Mouse (Mus musculus) spleen, adult 2 months (tissue): ENCODE results near the gene 4921539E11Rik. TPM values are rescaled to one million over a fixed set of nuclear protein-coding genes. Genes with fewer than 3 reads are reported as not detected.

Experiments used
- DNase-seq, 2 experiments: peaks; one replicate each; pipeline versions ENCODE4 v3.0.0 to v3.0.0-alpha.2; 2012 to 2021; ENCODE audit warnings: low spot score in 2 of 2, low read depth in 1 of 2
- H3K27ac ChIP-seq: fragments of 200-500 bp; 2 replicates; pipeline ENCODE4 v1.5.1; 2012; ENCODE audit warnings: low read length, inconsistent platforms; ENCODE audit not compliant: insufficient read depth
- H3K27me3 ChIP-seq: fragments of 200-500 bp; 2 replicates; pipeline ENCODE4 v1.6.1; 2012; ENCODE audit warnings: mild to moderate bottlenecking, moderate library complexity, low read length, inconsistent platforms; ENCODE audit not compliant: control insufficient read depth, insufficient read depth
- H3K36me3 ChIP-seq: fragments of 200-500 bp; 2 replicates; pipeline ENCODE4 v1.6.1; 2012; ENCODE audit warnings: mild to moderate bottlenecking, low read length, inconsistent platforms; ENCODE audit not compliant: control insufficient read depth, insufficient read depth
- H3K4me1 ChIP-seq: fragments of 200-500 bp; 2 replicates; pipeline ENCODE4 v1.6.1; 2011; ENCODE audit warnings: inconsistent platforms; ENCODE audit not compliant: control insufficient read depth, insufficient read depth, insufficient read length
- H3K4me3 ChIP-seq: fragments of 200-500 bp; 2 replicates; pipeline ENCODE4 v1.5.1; 2011; ENCODE audit warnings: mild to moderate bottlenecking, inconsistent platforms; ENCODE audit not compliant: insufficient read depth, insufficient read length; ENCODE audit errors: extremely low read depth
- CTCF ChIP-seq: fragments of 200-500 bp; IDR thresholded peaks from 2 replicates; pipeline ENCODE4 v1.5.1; 2011; ENCODE audit warnings: mild to moderate bottlenecking, inconsistent platforms; ENCODE audit not compliant: insufficient read depth, insufficient read length, insufficient replicate concordance; ENCODE audit errors: extremely low read depth
- POLR2A ChIP-seq: fragments of 200-500 bp; IDR thresholded peaks from 2 replicates; pipeline ENCODE4 v1.6.1; 2011; ENCODE audit warnings: low read depth, low read length, inconsistent platforms
- WGBS: fragments of 180-500 bp; shearing (Covaris S2); methylation state at CpG from one replicate; pipeline ENCODE4 v1.1.7; 2018; 5-methylcytosine and 5-hydroxymethylcytosine counted together
- polyA plus RNA-seq: library from polyadenylated mRNA; depleted of rRNA; stranded (reverse); fragments of >200 nt; gene quantifications from 2 replicates; pipeline ENCODE4 v1.2.3, GENCODE M21; 2012

The 4921539E11Rik gene
- polyA plus RNA-seq, 1 experiment = not detected

- H3K27me3 ChIP-seq = no peaks in the 10 kb centered on the region
- WGBS = 59% methylated on average over 2 of the region's 2 CpGs
- DNase-seq = no peak
- TF ChIP-seq POLR2A = no peak
- TF ChIP-seq CTCF = no peak
- no peak overlapping the region for H3K4me3 ChIP-seq
- H3K36me3 ChIP-seq = no peaks in the 10 kb centered on the region
- no peaks in the 10 kb centered on the region for H3K4me1 ChIP-seq
- H3K27ac ChIP-seq = no peak overlapping the region
Measured at GRCm38 (mm10) chr4:103265166-103265565, 25.5 kb downstream of the 4921539E11Rik start.

GRCm38 (mm10) chr4:103263812-103264396 is 26.8 kb downstream of the 4921539E11Rik start:
- 65% methylated on average over 8 of the region's 8 CpGs for WGBS
- Histone ChIP-seq H3K4me3 (no peak overlapping the region), H3K27ac (no peak overlapping the region), H3K27me3 (no peaks in the 10 kb centered on the region), H3K36me3 (no peaks in the 10 kb centered on the region), H3K4me1 (no peaks in the 10 kb centered on the region)
- DNase-seq = no peak
- TF ChIP-seq CTCF (no peak), POLR2A (no peak)

GRCm38 (mm10) chr4:103263378-103263777 is 27.3 kb downstream of the 4921539E11Rik start:
- H3K36me3 ChIP-seq = no peaks in the 10 kb centered on the region

GRCm38 (mm10) chr4:103258817-103259216 is 31.8 kb downstream of the 4921539E11Rik start:
- Histone ChIP-seq H3K4me1 (no peaks in the 10 kb centered on the region), H3K27ac (no peak overlapping the region), H3K27me3 (no peaks in the 10 kb centered on the region), H3K4me3 (no peak overlapping the region), H3K36me3 (no peaks in the 10 kb centered on the region)
- no peak for DNase-seq
- TF ChIP-seq CTCF = no peak
- no peak for TF ChIP-seq POLR2A
- 92% methylated on average over 3 of the region's 3 CpGs for WGBS

More at GRCm38 (mm10) chr4:103263378-103263777, 27.3 kb downstream of the 4921539E11Rik start:
- no peak for TF ChIP-seq POLR2A
- TF ChIP-seq CTCF = no peak
- H3K4me1 ChIP-seq = no peaks in the 10 kb centered on the region
- no peak overlapping the region for H3K27ac ChIP-seq
- WGBS = 68% methylated on average over 5 of the region's 5 CpGs
- H3K4me3 ChIP-seq = no peak overlapping the region
- no peak for DNase-seq
- no peaks in the 10 kb centered on the region for H3K27me3 ChIP-seq

GRCm38 (mm10) chr4:103253846-103254245 is 36.8 kb downstream of the 4921539E11Rik start:
- Histone ChIP-seq H3K27ac (no peak overlapping the region), H3K4me3 (no peak overlapping the region), H3K36me3 (no peaks in the 10 kb centered on the region), H3K4me1 (no peaks in the 10 kb centered on the region), H3K27me3 (no peaks in the 10 kb centered on the region)
- WGBS = 70% methylated on average over 4 of the region's 4 CpGs
- TF ChIP-seq POLR2A (no peak), CTCF (no peak)
- DNase-seq = no peak

- no peaks in the 10 kb centered on the region for H3K36me3 ChIP-seq
- no peaks in the 10 kb centered on the region for H3K4me1 ChIP-seq
- no peak overlapping the region for H3K4me3 ChIP-seq
- DNase-seq = no peak
- 52% methylated on average over 6 of the region's 6 CpGs for whole genome bisulfite sequencing
- no peak overlapping the region for H3K27ac ChIP-seq
- H3K27me3 ChIP-seq = no peaks in the 10 kb centered on the region
- TF ChIP-seq CTCF (no peak), POLR2A (no peak)
Measured at GRCm38 (mm10) chr4:103249436-103250085, 41.1 kb downstream of the 4921539E11Rik start.

- DNase-seq = no peak
- Histone ChIP-seq H3K4me1 (no peaks in the 10 kb centered on the region), H3K4me3 (no peak overlapping the region), H3K36me3 (no peaks in the 10 kb centered on the region), H3K27me3 (no peaks in the 10 kb centered on the region), H3K27ac (no peak overlapping the region)
- TF ChIP-seq CTCF = no peak
- WGBS = 95% methylated on average over 2 of the region's 2 CpGs
Measured at GRCm38 (mm10) chr4:103247813-103248212, 42.9 kb downstream of the 4921539E11Rik start.
